Mouse (Mus musculus) liver, embryonic 14.5 days (tissue): ENCODE results near the gene Dennd4a. TPM values are rescaled to one million over a fixed set of nuclear protein-coding genes. Genes with fewer than 3 reads are reported as not detected.
"Not testable (repeated sequence)": the region's sequence is repeated elsewhere in the genome, so short reads cannot be mapped to it uniquely, and the experiment has no call there.

Source experiments
- ATAC-seq: fragments of 200-750 bp; cut with Nextera tagmentation; 2 replicates; pipeline ENCODE4 v1.8.0; 2017; ENCODE audit warnings: moderate number of reproducible peaks, mild to moderate bottlenecking, moderate library complexity; ENCODE audit not compliant: insufficient read depth
- DNase-seq, 3 experiments: peaks; one replicate each; pipeline ENCODE4 v3.0.0-alpha.2; 2012 to 2013; ENCODE audit warnings: low read depth in 3 of 3, low spot score in 3 of 3
- H3K27ac ChIP-seq: fragments of 300-500 bp; sonication (generic); 2 replicates; pipeline ENCODE4 v1.5.1; 2014; ENCODE audit warnings: moderate library complexity, mild to moderate bottlenecking, control low read depth, inconsistent platforms
- H3K27me3 ChIP-seq: fragments of 300-500 bp; sonication (generic); 2 replicates; pipeline ENCODE4 v1.6.1; 2014; ENCODE audit warnings: mild to moderate bottlenecking, low read length, moderate library complexity; ENCODE audit not compliant: control insufficient read depth, insufficient read depth
- H3K36me3 ChIP-seq: fragments of 300-500 bp; sonication (generic); replicated peaks from 2 replicates; pipeline ENCODE4 v1.6.1; 2014; ENCODE audit warnings: low read depth; ENCODE audit not compliant: control insufficient read depth, insufficient read depth
- H3K4me1 ChIP-seq, 2 experiments: fragments of 200-500 bp in 1 of 2; fragments of 300-500 bp in 1 of 2; sonication (generic) in 1 of 2; replicated peaks; 2 replicates each; pipeline ENCODE4 v1.6.1; 2012 to 2014; ENCODE audit warnings: antibody characterized with exemption in 1 of 2, inconsistent platforms in 1 of 2, low read length in 1 of 2; ENCODE audit not compliant: control insufficient read depth in 2 of 2, insufficient read depth in 2 of 2
- H3K4me2 ChIP-seq: fragments of 300-500 bp; sonication (generic); 2 replicates; pipeline ENCODE4 v1.6.1; 2014; ENCODE audit warnings: low read depth, mild to moderate bottlenecking, control low read depth, moderate library complexity
- H3K4me3 ChIP-seq, 2 experiments: fragments of 200-500 bp in 1 of 2; fragments of 300-500 bp in 1 of 2; sonication (generic) in 1 of 2; 2 replicates each; pipeline ENCODE4 v1.5.1; 2012 to 2014; ENCODE audit warnings: low read depth in 2 of 2, low read length in 2 of 2, mild to moderate bottlenecking in 2 of 2, control low read depth in 1 of 2, inconsistent platforms in 1 of 2, moderate library complexity in 1 of 2; ENCODE audit not compliant: insufficient read depth in 1 of 2
- H3K9ac ChIP-seq: fragments of 300-500 bp; sonication (generic); replicated peaks from 2 replicates; pipeline ENCODE4 v1.6.1; 2014; ENCODE audit warnings: mild to moderate bottlenecking, control low read depth, moderate library complexity
- H3K9me3 ChIP-seq: fragments of 300-500 bp; sonication (generic); 2 replicates; pipeline ENCODE4 v1.6.1; 2016; ENCODE audit warnings: low read length, mixed read lengths; ENCODE audit not compliant: control insufficient read depth
- CTCF ChIP-seq: IDR thresholded peaks from 2 replicates; pipeline ENCODE4 v1.5.1; 2016; ENCODE audit warnings: antibody characterized with exemption, low read depth, control low read depth
- EP300 ChIP-seq: IDR thresholded peaks from 2 replicates; pipeline ENCODE4 v1.6.1; 2016; ENCODE audit warnings: antibody characterized with exemption, low read depth
- WGBS: fragments of 180-500 bp; shearing (Covaris S2); extraction: QIAGEN DNeasy Blood & Tissue Kit; methylation state at CpG from one replicate; pipeline ENCODE4 v1.1.7; 2014; ENCODE audit not compliant: insufficient replicate concordance; 5-methylcytosine and 5-hydroxymethylcytosine counted together
- polyA plus RNA-seq, 2 experiments: library from polyadenylated mRNA; depleted of rRNA in 1 of 2; stranded (reverse) in 1 of 2; unstranded in 1 of 2; fragments of >200 nt; fragmentation: Nextera tagmentation in 1 of 2; extraction: Ambion mirVana in 1 of 2; gene quantifications; 2 replicates each; pipeline versions ENCODE4 v1.2.1 to v1.2.3; 2012 to 2014

Gene Dennd4a
- polyA plus RNA-seq, 2 experiments, result 29.3 to 36.1 TPM

DNA sequence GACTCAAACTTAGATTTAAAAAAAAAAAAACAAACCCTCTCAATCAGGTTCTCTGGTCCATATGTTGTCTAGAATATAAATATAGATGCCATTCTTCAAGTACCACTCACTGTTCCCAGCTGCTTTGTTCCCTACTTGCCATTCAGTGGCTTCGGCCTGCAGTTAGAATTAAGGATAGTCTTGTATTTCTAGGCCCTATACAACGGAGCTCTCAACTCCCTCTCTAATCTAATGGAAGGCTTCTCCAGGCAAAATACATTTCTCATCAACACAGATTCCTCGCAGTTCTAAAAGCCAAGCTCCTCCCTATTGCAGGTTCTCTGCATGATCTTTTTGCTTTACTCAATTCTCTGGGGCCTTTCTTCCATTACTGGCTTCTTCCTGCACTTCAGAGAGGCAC, 1.3 kb upstream of the Dennd4a start:
- Histone ChIP-seq H3K27me3 (no peaks in the 10 kb centered on the region), H3K9me3 (no peaks in the 10 kb centered on the region), H3K27ac (peak overlapping the region; percentile 97), H3K9ac (peak overlapping the region; percentile 95), H3K4me3 (peak overlapping the region; percentile 20 to 86; a peak in 3 of 4 replicates), H3K4me2 (peak overlapping the region; percentile 96), H3K36me3 (peaks cover 8% of the 10 kb centered on the region), H3K4me1 (peaks cover 62% of the 10 kb centered on the region in 2 experiments)
- ATAC-seq (no peak), DNase-seq (no peak)
- 74% methylated on average over 3 of the region's 3 CpGs for WGBS
- no peak for TF ChIP-seq CTCF
- no peak for TF ChIP-seq EP300

DNA sequence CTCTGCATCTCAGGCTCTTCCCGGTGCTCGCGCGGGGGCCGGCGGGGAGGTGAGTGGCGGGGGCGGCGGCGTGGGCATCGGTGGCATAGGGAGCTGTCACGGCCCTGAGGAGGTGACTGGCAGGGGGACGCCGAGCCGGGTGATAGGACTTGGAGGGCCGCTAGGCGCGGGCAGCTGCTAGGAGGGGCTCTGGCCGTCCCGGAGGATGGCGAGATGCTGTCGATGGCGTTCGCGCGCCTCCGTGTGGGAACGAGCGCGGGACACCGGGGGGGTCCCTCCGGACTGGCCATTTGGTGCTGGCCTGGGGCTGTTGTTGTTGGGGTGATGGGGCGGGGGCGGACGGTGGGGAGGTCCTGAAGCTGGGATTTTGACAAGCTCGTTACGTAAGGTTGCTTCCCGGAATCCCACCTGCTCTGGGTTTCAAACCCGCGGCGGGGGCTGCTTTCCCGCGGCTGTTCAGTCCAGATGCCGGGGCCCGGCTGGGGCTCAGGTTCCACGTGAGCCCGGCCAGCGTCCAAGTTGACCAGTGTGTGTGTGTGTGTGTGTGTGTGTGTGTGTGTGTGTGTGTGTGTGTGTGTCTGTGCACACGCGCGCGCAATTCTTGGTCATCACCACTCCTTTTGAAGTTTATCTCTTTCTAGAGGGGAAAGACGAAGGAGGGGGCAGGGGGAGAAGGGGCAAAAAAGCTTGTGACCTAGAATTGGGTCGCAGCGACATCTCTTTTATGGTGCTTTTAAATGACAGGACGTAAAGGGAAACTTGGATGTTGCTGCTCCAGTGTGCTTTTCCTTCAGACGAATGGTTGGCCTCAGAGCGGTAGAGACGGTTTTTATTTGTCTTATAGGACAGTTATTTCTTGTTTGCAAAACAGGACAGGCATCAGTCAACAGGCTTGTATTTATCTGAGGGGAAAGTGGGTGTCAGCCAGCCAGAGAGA, 666 bp downstream of the Dennd4a start:
- Histone ChIP-seq H3K9ac (peak overlapping the region; percentile 94), H3K4me3 (peak overlapping the region; percentile 77 to 86), H3K9me3 (no peaks in the 10 kb centered on the region), H3K36me3 (peaks cover 9% of the 10 kb centered on the region), H3K27ac (peak overlapping the region; percentile 88), H3K4me2 (peak overlapping the region; percentile 87), H3K4me1 (peaks cover 46 to 51% of the 10 kb centered on the region in 2 experiments), H3K27me3 (no peaks in the 10 kb centered on the region)
- DNase-seq (no peak), ATAC-seq (peak; percentile 62)
- no peak for TF ChIP-seq EP300
- TF ChIP-seq CTCF, result peak; percentile 66
- WGBS, result 1% methylated on average over 56 of the region's 59 CpGs

DNA sequence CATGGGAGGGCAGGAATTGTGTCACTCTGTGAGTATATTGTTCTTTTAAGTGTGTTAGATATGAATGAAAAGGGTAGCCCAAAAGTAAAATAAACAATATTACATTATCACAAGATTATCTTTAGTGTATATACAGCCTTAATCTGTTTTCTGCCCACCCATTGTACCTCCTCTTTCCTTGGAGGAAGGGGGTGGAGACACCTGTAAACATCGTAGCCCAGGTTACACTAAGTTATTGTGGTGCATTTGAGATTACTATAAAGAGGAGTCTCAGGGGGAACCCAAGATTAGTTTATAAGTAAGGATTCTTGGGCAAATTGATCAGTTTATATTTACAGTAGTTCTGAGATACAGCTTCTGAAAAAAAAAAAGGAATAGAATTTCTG, 1.3 kb downstream of the Dennd4a start:
- ATAC-seq (no peak), DNase-seq (no peak)
- Histone ChIP-seq H3K36me3 (peaks cover 9% of the 10 kb centered on the region), H3K4me2 (peak overlapping the region; percentile 87), H3K27me3 (no peaks in the 10 kb centered on the region), H3K27ac (peak overlapping the region; percentile 88), H3K9me3 (no peaks in the 10 kb centered on the region), H3K9ac (peak overlapping the region; percentile 94), H3K4me1 (peaks cover 40 to 45% of the 10 kb centered on the region in 2 experiments), H3K4me3 (peak overlapping the region; percentile 77 to 86)
- TF ChIP-seq EP300 (no peak), CTCF (no peak)
- WGBS, result 8% methylated on average over 1 of the region's 1 CpGs

DNA sequence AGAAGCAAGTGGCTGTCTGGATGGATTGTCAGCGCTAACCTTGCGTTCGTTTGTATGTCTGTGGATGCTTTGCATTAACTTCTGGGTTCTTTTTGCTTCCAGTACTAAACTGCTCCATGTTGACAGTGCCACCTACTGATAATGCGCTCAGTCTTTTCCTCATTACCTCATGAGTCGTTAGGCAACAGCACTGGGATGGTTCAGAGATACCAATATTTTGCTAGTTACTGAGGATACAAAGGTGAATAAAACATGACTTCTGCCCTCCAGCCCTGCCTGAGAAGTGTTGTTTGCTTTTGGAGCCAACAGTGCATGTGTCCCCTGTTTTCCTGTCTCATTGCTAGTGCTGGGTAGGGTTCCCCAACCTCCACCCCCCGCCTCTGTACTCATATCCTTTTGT, 3.1 kb downstream of the Dennd4a start:
- Histone ChIP-seq H3K4me1 (peaks cover 33 to 38% of the 10 kb centered on the region in 2 experiments), H3K27me3 (no peaks in the 10 kb centered on the region), H3K9ac (peak overlapping the region; percentile 6; the same call in 1 of the 2 replicates), H3K36me3 (peaks cover 13% of the 10 kb centered on the region), H3K27ac (peak overlapping the region; percentile 60), H3K4me2 (peak overlapping the region; percentile 87), H3K9me3 (no peaks in the 10 kb centered on the region), H3K4me3 (peak overlapping the region in 1 of 2 experiments; percentile 86; a peak in 3 of 4 replicates)
- no peak for ATAC-seq
- no peak; the same call in 1 of the 2 replicates for TF ChIP-seq EP300
- peak; percentile 59 for TF ChIP-seq CTCF
- WGBS, result 66% methylated on average over 6 of the region's 6 CpGs
- DNase-seq, result peak in 1 of 3 experiments; percentile 51

DNA sequence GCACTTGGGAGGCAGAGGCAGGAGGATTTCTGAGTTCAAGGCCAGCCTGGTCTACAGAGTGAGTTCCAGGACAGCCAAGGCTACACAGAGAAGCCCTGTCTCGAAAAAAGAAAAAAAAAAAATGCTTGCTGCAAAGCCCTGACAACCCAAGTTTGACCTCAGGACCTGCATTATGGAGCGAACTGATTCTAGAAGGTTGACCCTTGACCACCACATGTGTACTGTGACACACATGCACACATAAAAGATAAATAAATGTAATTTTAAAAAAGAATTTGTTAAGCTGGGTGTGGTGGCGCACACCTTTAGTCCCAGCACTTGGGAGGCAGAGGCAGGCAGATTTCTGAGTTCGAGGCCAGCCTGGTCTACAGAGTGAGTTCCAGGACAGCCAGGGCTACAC, 8.5 kb downstream of the Dennd4a start:
- H3K4me1 ChIP-seq, result peaks cover 18 to 30% of the 10 kb centered on the region in 2 experiments
- not testable (repeated sequence) for ATAC-seq, H3K4me2 ChIP-seq, H3K9ac ChIP-seq, H3K36me3 ChIP-seq, H3K9me3 ChIP-seq, DNase-seq, H3K4me3 ChIP-seq, H3K27ac ChIP-seq, H3K27me3 ChIP-seq
- 91% methylated on average over 4 of the region's 4 CpGs for whole genome bisulfite sequencing
